Mouse (Mus musculus): Measurements from ENCODE around the gene Gzmf. TPM values are rescaled to one million over a fixed set of nuclear protein-coding genes. Genes with fewer than 3 reads are reported as not detected.
"Not testable (repeated sequence)": the region's sequence is repeated elsewhere in the genome, so short reads cannot be mapped to it uniquely, and the experiment has no call there.

Gzmf gene
- not detected for total RNA-seq (2021)

- no peak for DNase-seq
- intact Hi-C loops (cut with DNase I), result no loop called here
These were observed at the start of gene Gzmf for GRCm38 (mm10) chr14:56211317-56211716. Gzmf (minus strand) TSS chr14:56211417.

DNA sequence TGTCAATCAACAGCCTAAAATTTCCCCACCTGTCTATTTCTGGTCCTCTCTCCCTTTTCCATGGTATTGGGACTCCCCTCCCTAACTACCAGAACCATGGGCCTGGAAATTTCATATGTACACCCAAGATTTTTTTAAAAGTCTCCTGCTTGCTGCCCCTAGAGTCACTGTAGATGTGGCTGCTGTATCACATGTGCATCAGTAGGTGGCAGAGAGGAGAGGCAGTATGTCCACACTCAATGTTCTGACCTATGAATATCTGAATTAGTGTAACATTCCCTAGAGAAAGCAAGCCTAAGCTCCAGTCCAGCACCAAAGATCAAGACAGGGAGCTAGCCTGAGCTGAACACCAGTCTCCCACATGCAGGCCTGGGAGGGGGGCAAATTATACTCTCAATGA is 29.2 kb upstream of the Gzmf start:
- intact Hi-C loops (cut with DNase I), result no loop called here
- DNase-seq, result no peak

GRCm38 (mm10) chr14:56234556-56234955 is 23.3 kb upstream of the Gzmf start, which contains the start of gene Gzmc:
Gzmc (minus strand) TSS chr14:56234656.
- intact Hi-C loops (cut with DNase I), result no loop called here
- DNase-seq, result no peak

GRCm38 (mm10) chr14:56205613-56206012 is 5.6 kb downstream of the Gzmf start:
- intact Hi-C loops (cut with DNase I), result no loop called here
- no peak for DNase-seq

DNA sequence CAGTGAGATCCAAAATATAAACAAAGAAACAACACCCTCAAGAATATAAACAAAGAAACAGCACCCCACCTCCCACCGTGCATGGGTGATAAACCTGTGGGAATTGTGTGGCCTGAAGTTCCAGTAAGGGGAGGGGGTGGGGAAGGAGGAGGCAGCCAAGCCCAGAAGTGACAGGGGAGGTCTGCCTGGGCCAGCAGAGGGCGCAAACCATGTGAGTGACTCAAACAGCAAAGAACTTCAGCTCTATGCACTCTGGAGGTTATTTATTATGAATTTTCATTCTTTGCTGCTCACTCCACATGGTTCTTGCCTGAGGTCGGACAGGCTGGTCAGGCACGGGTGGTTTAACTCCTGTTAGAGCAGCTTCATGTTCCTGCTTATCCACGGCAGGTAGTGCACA is 6.2 kb downstream of the Gzmf start:
- DNase-seq; intact Hi-C loops (cut with DNase I): not testable (repeated sequence)

- peak; percentile 44 to 63 for DNase-seq
- intact Hi-C loops (cut with DNase I), result loop anchor here (5.0 kb wide), 1 partner anchor 98 kb away; no protein-coding TSS in a partner anchor
These were observed 7.2 kb downstream of the Gzmf start for GRCm38 (mm10) chr14:56203975-56204374.

DNA sequence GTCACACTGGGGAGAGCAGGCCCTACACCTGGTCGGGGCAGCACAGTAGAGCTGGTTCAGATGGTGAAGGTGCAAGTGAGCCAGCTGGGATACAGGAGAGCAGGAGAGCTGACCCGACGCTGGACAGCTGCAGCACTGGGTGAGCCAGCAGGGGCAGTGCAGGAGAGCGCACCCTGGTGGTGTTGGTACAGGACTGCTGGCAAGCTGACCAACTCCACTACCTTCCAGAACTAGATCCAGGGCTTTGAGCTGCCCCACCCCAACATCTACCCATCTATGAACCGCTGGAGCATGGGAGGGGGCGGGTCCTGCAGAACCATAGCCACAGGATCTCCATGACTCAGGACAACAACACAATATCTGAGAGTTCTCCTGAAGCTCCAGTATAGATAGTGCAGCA is 24.3 kb downstream of the Gzmf start:
- intact Hi-C loops (cut with DNase I), result no loop called here
- no peak for DNase-seq

GRCm38 (mm10) chr14:56186521-56186920 is 24.7 kb downstream of the Gzmf start:
- no peak for DNase-seq
- intact Hi-C loops (cut with DNase I), result no loop called here

GRCm38 (mm10) chr14:56177651-56178050 is 33.6 kb downstream of the Gzmf start:
- intact Hi-C loops (cut with DNase I), result not testable (repeated sequence)
- DNase-seq, result peak in 1 of 2 experiments; percentile 15

DNA sequence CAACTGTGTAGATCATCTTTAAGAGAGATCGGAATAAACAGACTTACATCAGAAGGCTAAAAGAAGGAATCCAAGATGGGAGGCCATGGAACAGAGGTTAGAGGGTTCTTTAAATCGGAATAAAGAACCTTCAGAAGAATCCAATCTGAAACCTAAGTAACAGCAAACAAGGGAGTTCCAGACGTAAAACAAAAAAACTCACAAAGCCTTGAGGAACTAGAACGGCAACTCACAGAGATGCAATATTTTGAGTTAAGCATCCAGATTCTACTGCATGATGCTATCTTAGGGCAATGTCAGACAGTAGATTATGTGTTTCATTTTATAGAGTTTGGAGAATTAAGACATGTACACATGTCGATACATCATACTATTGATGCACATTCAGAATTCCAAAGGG is 36.7 kb downstream of the Gzmf start, which contains the start of gene Gzmn:
Gene Gzmn, minus strand, starts transcription at position 101 of the 400 bp plus-strand sequence.
- no peak for DNase-seq
- intact Hi-C loops (cut with DNase I), result no loop called here

GRCm38 (mm10) chr14:56173396-56173795 is 37.8 kb downstream of the Gzmf start:
- intact Hi-C loops (cut with DNase I), result no loop called here
- DNase-seq, result no peak

DNA sequence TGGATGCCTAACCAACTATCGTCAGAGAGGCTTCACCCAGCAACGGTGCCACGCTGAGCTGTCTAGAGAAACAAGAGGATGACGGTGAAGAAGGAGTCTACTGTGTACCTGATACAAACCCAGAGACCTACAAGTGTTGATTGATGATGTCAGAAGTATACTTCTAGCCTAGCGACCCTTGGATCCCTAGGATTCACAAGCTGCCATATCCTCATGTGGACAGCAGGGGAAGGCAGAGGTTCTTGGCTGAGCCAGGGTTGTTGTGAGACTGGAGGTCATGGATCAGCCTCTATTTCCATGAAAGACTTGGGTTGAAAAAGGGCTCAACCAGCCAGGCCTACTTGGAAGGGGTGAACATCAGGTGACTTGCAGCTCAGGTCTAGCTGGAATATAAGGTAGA is 38.5 kb downstream of the Gzmf start:
- intact Hi-C loops (cut with DNase I), result no loop called here
- DNase-seq, result no peak

DNA sequence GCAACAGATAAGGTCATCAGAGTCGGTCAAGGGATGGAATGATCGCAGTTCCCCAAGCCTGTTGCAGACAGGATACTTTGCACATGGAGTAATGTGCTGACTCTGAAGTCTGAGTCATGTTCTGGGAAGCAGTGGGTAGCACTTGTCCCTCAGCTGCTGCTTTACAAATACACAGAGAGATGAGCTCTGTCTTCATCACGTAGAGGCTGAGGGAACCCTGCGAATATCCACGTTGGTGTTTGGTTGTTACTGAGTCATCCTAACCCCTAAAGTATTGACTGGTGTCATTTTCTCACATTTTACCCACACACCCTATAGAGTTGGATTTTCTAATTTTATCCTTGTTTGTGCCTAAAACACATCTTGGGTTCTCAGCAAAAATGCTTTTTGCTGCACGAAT is 43.2 kb downstream of the Gzmf start:
- DNase-seq, result no peak
- intact Hi-C loops (cut with DNase I), result no loop called here

DNA sequence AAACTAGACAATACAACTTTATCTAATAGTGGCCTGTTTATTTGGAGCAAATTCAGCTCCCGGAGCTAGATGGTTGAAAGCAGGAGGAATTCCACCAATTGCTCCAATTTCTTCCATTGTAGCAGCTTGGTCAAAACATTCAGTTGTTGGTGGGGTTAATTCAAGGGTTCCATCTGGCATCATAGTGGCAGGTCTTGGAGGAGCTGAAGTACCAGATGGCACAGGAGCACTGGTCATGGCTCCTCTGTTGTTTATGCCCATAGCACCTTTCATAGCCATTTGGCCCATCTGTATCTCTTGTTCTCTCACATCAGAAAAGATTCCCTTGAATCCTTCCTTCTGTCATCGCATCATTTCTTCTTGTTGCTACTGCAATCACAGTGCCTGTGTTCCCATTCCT is 49.1 kb downstream of the Gzmf start:
- intact Hi-C loops (cut with DNase I), result no loop called here
- DNase-seq, result no peak

DNA sequence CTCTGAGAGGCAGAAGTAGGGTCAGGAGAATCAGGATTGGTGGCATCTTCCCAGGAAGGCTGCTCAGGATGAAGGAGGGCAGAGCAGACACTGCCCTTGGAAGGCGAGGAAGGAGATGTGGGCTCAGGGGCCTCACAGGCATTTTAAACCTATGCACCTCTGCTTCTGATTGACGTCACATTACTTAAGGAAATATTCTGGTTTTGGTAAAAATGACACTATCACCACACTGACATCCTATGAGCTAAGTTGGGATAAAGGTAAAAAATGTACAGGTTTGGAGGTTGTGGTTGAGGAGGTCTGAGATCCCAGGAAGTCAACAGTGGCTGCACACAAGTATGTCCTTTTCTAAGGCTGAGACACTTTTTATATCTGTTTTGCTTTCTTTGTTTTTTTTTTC is 51.7 kb downstream of the Gzmf start, which contains the start of gene Gzmg:
Gene Gzmg, minus strand, starts transcription at position 101 of the 400 bp plus-strand sequence.
- intact Hi-C loops (cut with DNase I), result not testable (repeated sequence)

DNA sequence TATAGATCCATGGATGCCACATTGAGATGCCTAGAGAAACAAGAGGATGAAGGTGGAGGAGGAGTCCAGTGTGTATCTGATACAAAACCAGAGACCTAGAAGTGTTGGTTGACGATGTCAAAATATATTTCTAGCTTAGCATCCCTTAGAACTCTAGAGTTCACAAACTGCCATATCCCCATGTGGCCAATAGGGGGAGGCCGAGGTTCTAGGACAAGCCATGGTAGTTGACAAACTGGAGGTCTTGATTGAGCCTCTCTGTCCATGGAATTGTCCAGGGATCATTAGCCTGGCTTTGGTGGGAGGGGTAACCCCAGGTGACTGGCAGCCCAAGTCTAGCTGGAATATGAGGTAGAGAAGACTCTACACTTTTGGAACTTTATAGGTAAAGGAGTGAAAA is 55.9 kb downstream of the Gzmf start:
- DNase-seq, result no peak

More for the DNA sequence above, 51.7 kb downstream of the Gzmf start, which contains the start of gene Gzmg:
- not testable (repeated sequence) for DNase-seq

More for the DNA sequence above, 55.9 kb downstream of the Gzmf start:
- intact Hi-C loops (cut with DNase I), result no loop called here

Other genes starting within 250 kb of the Gzmf start
- not detected for gene Mcpt1, start 193.4 kb downstream of the Gzmf start, total RNA-seq (2021)
- not detected for gene Mcpt9, start 180.9 kb downstream of the Gzmf start, total RNA-seq (2021)
- gene Mcpt2, start 169.4 kb downstream of the Gzmf start, total RNA-seq (2021), result not detected
- 1 to 10 TPM; 1.2 to 1.9 TPM for gene Mcpt4, start 149.1 kb downstream of the Gzmf start, total RNA-seq (2021)
- gene Mcpt8, start 126.1 kb downstream of the Gzmf start, total RNA-seq (2021), result not detected
- gene Ctsg, start 108.8 kb downstream of the Gzmf start, total RNA-seq (2021), result not detected
- not detected for gene Gzme, start 90.8 kb downstream of the Gzmf start, total RNA-seq (2021)
- not detected for gene Gzmd, start 78.8 kb downstream of the Gzmf start, total RNA-seq (2021)
- not detected for gene Gzmg, start 51.8 kb downstream of the Gzmf start, total RNA-seq (2021)
- not detected for gene Gzmn, start 36.8 kb downstream of the Gzmf start, total RNA-seq (2021)
- not detected for gene Gzmc, start 23.2 kb upstream of the Gzmf start, total RNA-seq (2021)
- not detected for gene Gzmb, start 50.8 kb upstream of the Gzmf start, total RNA-seq (2021)
- not detected for gene Atp12a, start 153.7 kb upstream of the Gzmf start, total RNA-seq (2021)
- under 1 TPM; 0.24 to 0.67 TPM for gene Rnf17, start 191.2 kb upstream of the Gzmf start, total RNA-seq (2021)

All from heart, postnatal 36 days (tissue).